Mouse (Mus musculus): ENCODE data around the gene Rfx8. TPM values are rescaled to one million over a fixed set of nuclear protein-coding genes. Genes with fewer than 3 reads are reported as not detected.

The Rfx8 gene
- total and polyA plus RNA-seq, 3 experiments: not detected

DNA sequence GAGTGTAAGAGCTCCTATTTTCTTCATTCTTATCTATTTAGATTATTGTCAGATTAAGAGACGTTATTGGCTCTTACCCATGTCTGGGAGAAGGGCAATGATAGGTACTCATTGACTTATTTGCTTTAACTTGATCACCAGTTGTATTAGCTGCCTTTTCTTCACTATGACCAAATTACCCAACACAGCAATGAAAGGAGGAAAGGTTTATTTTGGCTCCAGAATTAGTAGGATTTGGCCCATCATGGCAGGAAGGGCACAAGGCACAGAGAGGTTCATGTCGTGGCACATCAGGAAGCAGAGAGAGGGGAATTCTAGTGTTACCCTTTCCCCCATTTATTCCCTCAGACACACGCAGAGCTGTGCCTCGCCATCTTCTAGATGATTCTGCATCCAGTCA, 67.8 kb downstream of the Rfx8 start:
- dilution Hi-C loops (cut with MboI; ENCODE audit: extremely low pct_ligation_motif_present, extremely low pct_unique_long_range_greater_than_20kb, low sequenced_read_pairs) (no loop called here), in situ Hi-C loops (cut with MboI; ENCODE audit: low pct_ligation_motif_present, low pct_unique_long_range_greater_than_20kb, low sequenced_read_pairs) (no loop called here)
- no peak for TF ChIP-seq RCOR1 (conservative IDR thresholded peaks at IDR 0.05; ENCODE audit: low read depth, low read length)
- no peak for TF ChIP-seq ETS1 (conservative IDR thresholded peaks at IDR 0.05; ENCODE audit: low read depth, low read length)
- no peak for TF ChIP-seq E2F4 (IDR thresholded peaks at IDR 0.05; ENCODE audit: insufficient replicate concordance, low read depth, low read length)
- no peak for TF ChIP-seq TCF12 (IDR thresholded peaks at IDR 0.05; ENCODE audit: low read depth, low read length)
- TF ChIP-seq SIN3A (IDR thresholded peaks at IDR 0.05; ENCODE audit: low read length): no peak
- TF ChIP-seq ZMIZ1 (IDR thresholded peaks at IDR 0.05; ENCODE audit: low read depth, low read length): no peak
- Histone ChIP-seq H3K4me3 (replicated peaks in 1 of 3; ENCODE audit: low read depth in 2 of 3, low read length in 2 of 3, poor library complexity in 1 of 3) (no peak overlapping the region), H3K27ac (ENCODE audit: insufficient read depth, low read depth) (no peak overlapping the region), H3K9me3 (replicated peaks; ENCODE audit: low read length) (peaks cover 12% of the 10 kb centered on the region), H3K4me2 (ENCODE audit: insufficient read depth, low read depth, poor library complexity, severe bottlenecking) (no peak overlapping the region), H3K36me3 (replicated peaks in 1 of 2; ENCODE audit: control insufficient read depth in 1 of 2, insufficient read depth in 1 of 2, low read length in 1 of 2) (no peaks in the 10 kb centered on the region), H3K79me2 (replicated peaks; ENCODE audit: control insufficient read depth, extremely low read depth, insufficient read depth, poor library complexity, severe bottlenecking) (no peaks in the 10 kb centered on the region), H3K9ac (ENCODE audit: insufficient read depth, low read depth) (no peak overlapping the region), H3K27me3 (replicated peaks) (no peaks in the 10 kb centered on the region), H3K4me1 (ENCODE audit: control insufficient read depth in 1 of 2, insufficient read depth in 2 of 2) (peaks cover 5 to 26% of the 10 kb centered on the region in 2 experiments; a peak in 3 of 4 replicates)
- no peak for DNase-seq (ENCODE audit: extremely low read depth)

DNA sequence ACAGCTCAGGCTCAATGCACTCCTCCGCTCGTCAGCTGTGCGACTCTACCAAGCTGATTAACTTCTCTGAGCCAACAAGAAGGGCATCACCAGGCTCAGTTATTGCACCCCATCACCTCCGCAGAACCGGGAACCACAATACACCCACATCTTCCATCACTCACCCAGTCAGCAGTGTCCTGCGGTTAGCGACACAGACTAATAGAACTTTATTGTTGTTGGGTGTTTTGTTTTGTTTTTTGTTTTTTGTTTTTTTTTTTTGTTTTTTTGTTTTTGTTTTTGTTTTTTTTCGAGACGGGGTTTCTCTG, 69.6 kb downstream of the Rfx8 start, which contains the start of gene Creg2:
Gene Creg2 (minus strand): TSS at position 234 of the 308 bp plus-strand sequence.
- DNase-seq (ENCODE audit: extremely low read depth): no peak
- peaks cover 5 to 37% of the 10 kb centered on the region in 2 experiments for H3K4me1 ChIP-seq (ENCODE audit: control insufficient read depth in 1 of 2, insufficient read depth in 2 of 2)
- H3K27me3 ChIP-seq (replicated peaks): no peaks in the 10 kb centered on the region
- dilution Hi-C loops (cut with MboI; ENCODE audit: extremely low pct_ligation_motif_present, extremely low pct_unique_long_range_greater_than_20kb, low sequenced_read_pairs): no loop called here
- H3K9me3 ChIP-seq (replicated peaks; ENCODE audit: low read length): peaks cover 12% of the 10 kb centered on the region
- H3K4me2 ChIP-seq (ENCODE audit: insufficient read depth, low read depth, poor library complexity, severe bottlenecking): no peak within 1 kb of the TSS
- no peak within 1 kb of the TSS for H3K4me3 ChIP-seq (replicated peaks in 1 of 3; ENCODE audit: low read depth in 2 of 3, low read length in 2 of 3, poor library complexity in 1 of 3)
- no peaks in the 10 kb centered on the region for H3K79me2 ChIP-seq (replicated peaks; ENCODE audit: control insufficient read depth, extremely low read depth, insufficient read depth, poor library complexity, severe bottlenecking)
- no peaks in the 10 kb centered on the region for H3K36me3 ChIP-seq (replicated peaks in 1 of 2; ENCODE audit: control insufficient read depth in 1 of 2, insufficient read depth in 1 of 2, low read length in 1 of 2)
- in situ Hi-C loops (cut with MboI; ENCODE audit: low pct_ligation_motif_present, low pct_unique_long_range_greater_than_20kb, low sequenced_read_pairs): no loop called here
- TF ChIP-seq MEF2A (IDR thresholded peaks at IDR 0.05; ENCODE audit: borderline replicate concordance, low read depth, low read length) (no peak), ZNF384 (IDR thresholded peaks at IDR 0.05; ENCODE audit: low read depth, low read length) (no peak), PAX5 (IDR thresholded peaks at IDR 0.05; ENCODE audit: low read length) (no peak), USF2 (conservative IDR thresholded peaks at IDR 0.05; ENCODE audit: low read depth, low read length) (no peak), ZKSCAN1 (IDR thresholded peaks at IDR 0.05; ENCODE audit: borderline replicate concordance, low read depth, low read length) (no peak), POLR2AphosphoS2 (IDR thresholded peaks at IDR 0.05; ENCODE audit: low read depth, low read length) (no peak), SIN3A (IDR thresholded peaks at IDR 0.05; ENCODE audit: low read length) (no peak), MAX (IDR thresholded peaks at IDR 0.05; ENCODE audit: low read length) (no peak), NELFE (IDR thresholded peaks at IDR 0.05; ENCODE audit: low read depth, low read length) (no peak), NRF1 (IDR thresholded peaks at IDR 0.05; ENCODE audit: low read depth, low read length) (no peak), CHD1 (IDR thresholded peaks at IDR 0.05; ENCODE audit: low read depth, low read length) (no peak), MXI1 (IDR thresholded peaks at IDR 0.05; ENCODE audit: low read depth, low read length) (no peak), E2F4 (IDR thresholded peaks at IDR 0.05; ENCODE audit: insufficient replicate concordance, low read depth, low read length) (no peak), RCOR1 (conservative IDR thresholded peaks at IDR 0.05; ENCODE audit: low read depth, low read length) (no peak), GABPA (IDR thresholded peaks at IDR 0.05; ENCODE audit: insufficient replicate concordance, low read depth, low read length) (no peak), JUN (IDR thresholded peaks at IDR 0.05; ENCODE audit: insufficient read depth, low read depth, low read length) (no peak), ZMIZ1 (IDR thresholded peaks at IDR 0.05; ENCODE audit: low read depth, low read length) (no peak)
- H3K27ac ChIP-seq (ENCODE audit: insufficient read depth, low read depth): no peak within 1 kb of the TSS
- no peak within 1 kb of the TSS for H3K9ac ChIP-seq (ENCODE audit: insufficient read depth, low read depth)
